Mouse (Mus musculus) adrenal gland, adult 18-20 months (tissue): ENCODE data around the gene Mex3d. TPM values are rescaled to one million over a fixed set of nuclear protein-coding genes. Genes with fewer than 3 reads are reported as not detected.

Experiments
- DNase-seq, 2 experiments: peaks; one replicate each; pipeline ENCODE4 v3.0.0; 2021 to 2022; ENCODE audit warnings: low spot score in 2 of 2
- microRNA-seq, 2 experiments: library from miRNA; unstranded; fragments of <30 nt; microRNA quantifications; one replicate each; pipeline ENCODE4 v1.2.0; 2021; ENCODE audit warnings: borderline number of aligned reads in 2 of 2
- total RNA-seq, 2 experiments: library from RNA; stranded (reverse); gene quantifications; 1 replicate in 1 of 2; 2 replicates in 1 of 2; pipeline ENCODE4 v1.2.3; 2021

Gene Mex3d
- total RNA-seq, 2 experiments from 2014 or later = 16.6 to 18.0 TPM

DNA sequence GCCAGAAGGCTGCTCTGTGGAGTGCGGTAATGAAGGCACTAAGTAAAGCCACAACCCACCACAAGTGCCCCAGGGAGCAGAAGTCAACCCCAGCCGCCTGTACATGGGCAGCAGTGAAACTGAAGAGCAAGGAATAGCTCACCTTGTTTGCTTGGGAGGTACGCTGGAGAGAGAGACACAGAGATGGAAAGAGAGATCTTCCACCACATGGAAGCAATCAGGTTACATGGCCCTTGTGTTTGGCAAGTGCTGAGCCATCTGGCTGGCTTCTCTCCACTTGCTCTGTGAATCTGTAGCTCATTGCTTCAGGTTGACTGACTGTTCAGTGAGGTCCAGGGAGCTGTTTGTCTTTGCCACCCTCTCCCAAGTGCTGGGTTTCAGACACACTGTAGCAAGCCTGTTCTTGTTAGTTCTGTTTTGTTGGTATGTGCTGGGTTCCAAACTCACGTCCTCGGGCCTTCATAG is 54.9 kb downstream of the Mex3d start:
- DNase-seq = no peak

DNA sequence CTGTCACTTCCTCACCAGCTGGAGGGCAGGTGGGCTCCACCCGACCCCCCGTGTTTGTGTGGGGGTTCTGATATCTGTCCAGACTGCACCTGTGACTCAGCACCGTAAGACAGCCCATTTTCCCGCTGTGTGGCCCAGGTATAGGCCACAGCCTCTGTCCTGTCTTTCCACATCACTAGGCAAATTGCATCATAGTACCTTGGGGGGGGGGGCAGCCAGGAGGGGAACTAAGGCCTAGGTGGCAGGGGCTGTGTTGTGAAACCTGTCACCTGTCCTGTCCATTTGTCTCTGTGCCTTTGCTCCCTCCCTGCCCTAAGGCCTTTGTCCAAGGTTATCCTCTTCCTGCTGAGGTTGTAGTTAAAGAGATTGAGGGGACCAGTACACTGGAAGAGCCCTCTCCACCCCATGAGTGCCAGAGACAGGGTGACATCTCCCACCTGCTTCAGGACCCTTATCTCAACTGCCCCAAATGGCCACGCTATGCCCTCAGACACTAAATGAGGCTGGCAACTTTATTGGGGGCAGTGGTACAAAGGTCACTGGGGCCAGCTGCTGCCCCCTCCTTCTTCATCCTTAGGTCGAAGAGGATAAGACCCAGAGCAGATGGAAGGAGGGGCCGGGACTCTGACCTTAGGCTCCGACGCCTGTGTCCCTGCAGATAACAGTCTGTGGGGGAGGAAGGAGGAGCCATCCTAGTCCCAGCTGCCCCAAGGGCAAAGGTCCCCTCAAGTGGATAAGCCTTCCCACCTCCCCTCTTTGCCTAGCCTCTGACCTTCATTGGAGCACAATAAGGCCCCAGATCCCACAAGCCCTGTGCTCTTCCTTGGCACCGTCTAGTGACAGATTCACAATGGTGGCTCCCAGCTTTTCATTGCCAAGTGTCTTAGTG is 55.6 kb downstream of the Mex3d start:
- DNase-seq = no peak

DNA sequence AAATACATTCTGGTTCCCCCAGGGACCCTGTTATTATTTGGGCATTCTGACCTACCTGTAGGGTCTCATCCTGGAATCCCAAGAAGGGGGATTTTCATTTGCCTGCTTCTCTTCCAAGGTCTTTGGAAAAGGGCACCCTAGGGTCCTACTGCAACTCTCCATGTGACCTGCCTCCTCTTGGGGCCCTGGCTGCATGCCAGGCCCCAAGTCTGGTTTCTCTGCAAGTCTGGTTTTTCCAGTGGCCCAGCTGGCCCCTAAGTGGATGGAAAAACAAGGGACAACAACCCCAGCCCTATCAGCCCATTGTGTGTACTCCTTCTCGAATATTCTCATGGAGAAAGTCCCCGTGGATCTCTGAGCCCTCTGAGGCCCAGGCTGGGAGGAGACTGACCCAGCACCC is 56.6 kb downstream of the Mex3d start:
- no peak for DNase-seq

Small RNA genes lying within 50 kb of the gene (microRNA-seq; reads per million reads assigned to microRNA genes)
- 0 reads per million in 2 experiments for gene Gm22721

Other genes with a start within 250 kb of the Mex3d start
- 1,000 to 10,000 TPM in 1 of 2 experiments, 100 to 1,000 TPM in 1; 593 to 1,133 TPM for gene Atp5d, start 249.0 kb downstream of the Mex3d start, total RNA-seq
- 100 to 1,000 TPM; 129 to 266 TPM for gene Cbarp, start 246.8 kb downstream of the Mex3d start, total RNA-seq
- gene Midn, start 239.4 kb downstream of the Mex3d start, total RNA-seq = 10 to 100 TPM; 64.8 to 82.0 TPM
- 10 to 100 TPM; 34.7 to 46.3 TPM for gene Cirbp, start 221.7 kb downstream of the Mex3d start, total RNA-seq
- 10 to 100 TPM; 14.7 to 16.6 TPM for gene 1600002K03Rik, start 214.7 kb downstream of the Mex3d start, total RNA-seq
- gene Efna2, start 208.2 kb downstream of the Mex3d start, total RNA-seq = 1 to 10 TPM; 1.3 to 2.1 TPM
- gene Mum1, start 161.2 kb downstream of the Mex3d start, total RNA-seq = 10 to 100 TPM; 17.4 to 18.4 TPM
- gene Ndufs7, start 138.5 kb downstream of the Mex3d start, total RNA-seq = 100 to 1,000 TPM; 294 to 370 TPM
- gene Gamt, start 126.6 kb downstream of the Mex3d start, total RNA-seq = 100 to 1,000 TPM; 146 to 236 TPM
- 100 to 1,000 TPM in 1 of 2 experiments, 10 to 100 TPM in 1; 90.2 to 100 TPM for gene Dazap1, start 126.2 kb downstream of the Mex3d start, total RNA-seq
- 1,000 to 10,000 TPM; 1,162 to 1,195 TPM for gene Rps15, start 95.2 kb downstream of the Mex3d start, total RNA-seq
- gene Apc2, start 91.7 kb downstream of the Mex3d start, total RNA-seq = 1 to 10 TPM; 1.8 to 2.0 TPM
- 10 to 100 TPM; 25.0 to 28.9 TPM for gene 2310011J03Rik, start 67.1 kb downstream of the Mex3d start, total RNA-seq
- 1 to 10 TPM; 1.6 to 3.1 TPM for gene Pcsk4, start 58.2 kb downstream of the Mex3d start, total RNA-seq
- 10 to 100 TPM; 10.2 to 20.8 TPM for gene Reep6, start 57.7 kb downstream of the Mex3d start, total RNA-seq
- gene Adamtsl5, start 39.2 kb downstream of the Mex3d start, total RNA-seq = 10 to 100 TPM in 1 of 2 experiments, 1 to 10 TPM in 1; 5.1 to 11.5 TPM
- under 1 TPM; 0.19 to 0.27 TPM for gene Plk5, start 31.2 kb downstream of the Mex3d start, total RNA-seq
- 100 to 1,000 TPM; 137 to 157 TPM for gene Mbd3, start 11.9 kb upstream of the Mex3d start, total RNA-seq
- 1,000 to 10,000 TPM in 1 of 2 experiments, 100 to 1,000 TPM in 1; 797 to 1,071 TPM for gene Uqcr11, start 19.2 kb upstream of the Mex3d start, total RNA-seq
- 10 to 100 TPM; 32.9 to 44.2 TPM for gene Tcf3, start 46.0 kb upstream of the Mex3d start, total RNA-seq
- gene Onecut3, start 107.2 kb upstream of the Mex3d start, total RNA-seq = not detected
- gene Atp8b3, start 151.5 kb upstream of the Mex3d start, total RNA-seq = 1 to 10 TPM in 1 of 2 experiments, under 1 TPM in 1; 0.80 to 1.1 TPM
- 10 to 100 TPM; 32.9 to 48.4 TPM for gene Rexo1, start 173.9 kb upstream of the Mex3d start, total RNA-seq
- gene Klf16, start 189.7 kb upstream of the Mex3d start, total RNA-seq = 10 to 100 TPM; 11.3 to 12.3 TPM
- gene Abhd17a, start 202.7 kb upstream of the Mex3d start, total RNA-seq = 100 to 1,000 TPM in 1 of 2 experiments, 10 to 100 TPM in 1; 94.5 to 102 TPM
- gene Scamp4, start 215.2 kb upstream of the Mex3d start, total RNA-seq = 10 to 100 TPM; 49.7 to 54.4 TPM
- 1 to 10 TPM; 1.8 to 2.1 TPM for gene Adat3, start 215.2 kb upstream of the Mex3d start, total RNA-seq
- gene Gm49322, start 218.4 kb upstream of the Mex3d start, total RNA-seq = 1 to 10 TPM; 2.6 to 3.0 TPM
- gene Csnk1g2, start 235.2 kb upstream of the Mex3d start, total RNA-seq = 100 to 1,000 TPM; 134 to 140 TPM